Mouse (Mus musculus) myocyte (in vitro differentiated cells): ENCODE data around the gene Nr2e3.

Experiments used
- CEBPB ChIP-seq: IDR thresholded peaks from 2 replicates; pipeline ENCODE4 v1.6.1; 2011; ENCODE audit warnings: mild to moderate bottlenecking, moderate library complexity; ENCODE audit not compliant: poor library complexity, insufficient read depth, severe bottlenecking
- SRF ChIP-seq: IDR thresholded peaks from one replicate; pipeline ENCODE4 v1.6.1; 2011; ENCODE audit warnings: low read depth; ENCODE audit not compliant: control insufficient read depth, insufficient read length
- TCF12 ChIP-seq: IDR thresholded peaks from one replicate; pipeline ENCODE4 v1.6.1; 2011; ENCODE audit warnings: mild to moderate bottlenecking, control low read depth; ENCODE audit not compliant: poor library complexity, insufficient read depth, severe bottlenecking
- USF1 ChIP-seq: IDR thresholded peaks from one replicate; pipeline ENCODE4 v1.6.1; 2011; ENCODE audit warnings: low read depth, mild to moderate bottlenecking, control low read depth, moderate library complexity

GRCm38 (mm10) chr9:59943826-59944225 is 16.6 kb downstream of the Nr2e3 start:
- TF ChIP-seq SRF (no peak), USF1 (no peak), TCF12 (no peak), CEBPB (no peak)
